Mouse (Mus musculus) kidney, adult 2 months (tissue): ENCODE measurements around the gene Dis3.

Source experiments
- CTCF ChIP-seq: fragments of 200-500 bp; conservative IDR thresholded peaks from 2 replicates; pipeline ENCODE4 v1.5.1; 2011; ENCODE audit warnings: low read depth, mild to moderate bottlenecking, control low read depth, low read length, moderate library complexity, mixed read lengths; ENCODE audit not compliant: insufficient read depth, insufficient read length
- POLR2A ChIP-seq: fragments of 200-500 bp; IDR thresholded peaks from one replicate; pipeline ENCODE4 v1.6.1; 2011; ENCODE audit warnings: low read depth, low read length, control low read depth

DNA sequence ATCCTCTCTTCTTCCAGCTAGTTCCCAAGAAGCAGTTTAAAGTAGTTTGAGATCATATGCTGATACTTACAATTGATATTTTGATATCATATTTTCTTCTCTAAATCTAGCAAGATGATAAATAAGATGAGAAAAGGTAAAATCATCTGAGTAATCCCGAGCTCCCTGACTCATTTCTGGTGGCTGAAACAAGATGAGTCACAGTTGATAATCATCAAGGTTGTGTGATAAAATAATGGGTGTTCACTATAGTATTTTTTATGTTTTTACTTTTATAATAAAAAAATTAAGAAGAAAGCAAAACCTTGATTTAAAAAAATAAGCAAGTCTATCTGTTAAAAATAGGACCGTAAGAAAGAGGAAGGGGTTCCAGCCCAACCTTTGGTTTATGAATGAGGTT is 34.5 kb upstream of the Dis3 start:
- TF ChIP-seq CTCF = no peak
- TF ChIP-seq POLR2A = no peak
